Mouse (Mus musculus) granulocyte monocyte progenitor cell, adult 5-6 weeks (primary cell): ENCODE data around the gene Rps6ka1. TPM values are rescaled to one million over a fixed set of nuclear protein-coding genes. Genes with fewer than 3 reads are reported as not detected.
A peak's percentile ranks its signal among the peaks of the same experiment; 100 is the strongest.

ENCODE experiments used
- ATAC-seq: replicated peaks from 2 replicates; pipeline ENCODE4 v1.8.0; 2016; ENCODE audit warnings: mild to moderate bottlenecking, moderate TSS enrichment, inconsistent platforms; ENCODE audit not compliant: poor library complexity, severe bottlenecking
- total RNA-seq, 2 experiments: library from RNA; stranded (forward) in 1 of 2; stranded (reverse) in 1 of 2; fragments of 200-712, 200-1000 nt in 1 of 2; fragments of >200 nt in 1 of 2; fragmentation: Nextera tagmentation in 1 of 2; gene quantifications; 2 replicates each; pipeline ENCODE4 v1.2.3; 2014 to 2017

Gene Rps6ka1
- total RNA-seq, 2 experiments from 2014 or later: 148 to 174 TPM

GRCm38 (mm10) chr4:133829281-133830070 lies 58.1 kb downstream of the Rps6ka1 start:
- peak; percentile 43 for ATAC-seq

- peak; percentile 70 for ATAC-seq
Observed at GRCm38 (mm10) chr4:133827887-133828794, 59.5 kb downstream of the Rps6ka1 start.

GRCm38 (mm10) chr4:133827354-133827753 lies 60.2 kb downstream of the Rps6ka1 start:
- ATAC-seq: no peak

GRCm38 (mm10) chr4:133825731-133826130 lies 61.9 kb downstream of the Rps6ka1 start:
- no peak for ATAC-seq

- ATAC-seq: peak; percentile 79
Observed at GRCm38 (mm10) chr4:133820806-133821560, 66.6 kb downstream of the Rps6ka1 start.

- no peak for ATAC-seq
Observed at GRCm38 (mm10) chr4:133820166-133820565, 67.4 kb downstream of the Rps6ka1 start.

- ATAC-seq: no peak
Observed at GRCm38 (mm10) chr4:133817356-133817755, 70.2 kb downstream of the Rps6ka1 start.

- no peak for ATAC-seq
Observed at GRCm38 (mm10) chr4:133816504-133816875, 71.1 kb downstream of the Rps6ka1 start.

GRCm38 (mm10) chr4:133815635-133816503 lies 71.7 kb downstream of the Rps6ka1 start:
- ATAC-seq: no peak

GRCm38 (mm10) chr4:133814804-133815515 lies 72.6 kb downstream of the Rps6ka1 start:
- peak; percentile 26 for ATAC-seq

- ATAC-seq: peak; percentile 54
Observed at GRCm38 (mm10) chr4:133813992-133814803, 73.4 kb downstream of the Rps6ka1 start.

- ATAC-seq: peak; percentile 72
Observed at GRCm38 (mm10) chr4:133813174-133813991, 74.2 kb downstream of the Rps6ka1 start.

- peak; percentile 94 for ATAC-seq
Observed at GRCm38 (mm10) chr4:133804401-133805263, 83.0 kb downstream of the Rps6ka1 start.

- no peak for ATAC-seq
Observed at GRCm38 (mm10) chr4:133800589-133800988, 87.0 kb downstream of the Rps6ka1 start.
